Mouse (Mus musculus): Measurements from ENCODE around the gene Hist2h2bb. TPM values are rescaled to one million over a fixed set of nuclear protein-coding genes. Genes with fewer than 3 reads are reported as not detected.
"Not testable (repeated sequence)": the region's sequence is repeated elsewhere in the genome, so short reads cannot be mapped to it uniquely, and the experiment has no call there.

Hist2h2bb gene
- total RNA-seq, 2 experiments from 2014 or later = 306 to 312 TPM

GRCm38 (mm10) chr3:96261623-96262022, 7.9 kb upstream of the Hist2h2bb start:
- DNase-seq = no peak
- intact Hi-C loops (cut with DNase I) = loop anchor here (10.0 kb wide), 1 partner anchor 197 kb away; no protein-coding TSS in a partner anchor

- intact Hi-C loops (cut with DNase I) = loop anchor here (10.0 kb wide), 1 partner anchor 198 kb away; no protein-coding TSS in a partner anchor
- DNase-seq = peak; percentile 81
Observed at GRCm38 (mm10) chr3:96262216-96262875, 7.2 kb upstream of the Hist2h2bb start.

GRCm38 (mm10) chr3:96262979-96263550, 6.5 kb upstream of the Hist2h2bb start, which contains the start of gene Hist2h4:
Gene Hist2h4, minus strand, starts transcription at chr3:96263311.
- peak; percentile 94 for DNase-seq
- intact Hi-C loops (cut with DNase I) = loop anchor here (10.0 kb wide), 1 partner anchor 198 kb away; no protein-coding TSS in a partner anchor

- no peak for DNase-seq
- intact Hi-C loops (cut with DNase I) = loop anchor here (10.0 kb wide), 1 partner anchor 199 kb away; no protein-coding TSS in a partner anchor
Observed at GRCm38 (mm10) chr3:96263558-96264403, 5.8 kb upstream of the Hist2h2bb start.

GRCm38 (mm10) chr3:96264404-96264949, 5.1 kb upstream of the Hist2h2bb start:
- intact Hi-C loops (cut with DNase I) = loop anchor here (10.0 kb wide), 1 partner anchor 200 kb away; no protein-coding TSS in a partner anchor
- no peak for DNase-seq

- intact Hi-C loops (cut with DNase I) = loop anchor here (10.0 kb wide), 1 partner anchor 201 kb away; no protein-coding TSS in a partner anchor
Observed at GRCm38 (mm10) chr3:96266132-96266710, 3.3 kb upstream of the Hist2h2bb start.

GRCm38 (mm10) chr3:96267541-96267940, 2.0 kb upstream of the Hist2h2bb start:
- intact Hi-C loops (cut with DNase I) = loop anchor here (10.0 kb wide), 1 partner anchor 203 kb away; no protein-coding TSS in a partner anchor
- no peak for DNase-seq

More at GRCm38 (mm10) chr3:96266132-96266710, 3.3 kb upstream of the Hist2h2bb start:
- DNase-seq = no peak

- peak; percentile 77 for DNase-seq
- intact Hi-C loops (cut with DNase I) = loop anchor here (10.0 kb wide), 1 partner anchor 203 kb away; no protein-coding TSS in a partner anchor
Observed at GRCm38 (mm10) chr3:96268051-96268775, 1.3 kb upstream of the Hist2h2bb start, which contains the start of gene Hist2h3b. Gene Hist2h3b, plus strand, starts transcription at chr3:96268654.

GRCm38 (mm10) chr3:96268776-96269378, 675 bp upstream of the Hist2h2bb start:
- intact Hi-C loops (cut with DNase I) = loop anchor here (10.0 kb wide), 1 partner anchor 204 kb away; no protein-coding TSS in a partner anchor
- DNase-seq = not testable (repeated sequence)

GRCm38 (mm10) chr3:96273591-96274465, 4.3 kb downstream of the Hist2h2bb start:
- intact Hi-C loops (cut with DNase I) = no loop called here
- DNase-seq = no peak

- intact Hi-C loops (cut with DNase I) = no loop called here
- DNase-seq = peak; percentile 56
Observed at GRCm38 (mm10) chr3:96277428-96277799, 7.9 kb downstream of the Hist2h2bb start.

- intact Hi-C loops (cut with DNase I) = no loop called here
- peak; percentile 95 for DNase-seq
Observed at GRCm38 (mm10) chr3:96277800-96278624, 8.5 kb downstream of the Hist2h2bb start.

GRCm38 (mm10) chr3:96280660-96281059, 11.1 kb downstream of the Hist2h2bb start:
- DNase-seq = no peak
- intact Hi-C loops (cut with DNase I) = no loop called here

- DNase-seq = no peak
- intact Hi-C loops (cut with DNase I) = no loop called here
Observed at GRCm38 (mm10) chr3:96284457-96284856, 14.9 kb downstream of the Hist2h2bb start.

GRCm38 (mm10) chr3:96287334-96287733, 17.8 kb downstream of the Hist2h2bb start:
- DNase-seq = not testable (repeated sequence)
- intact Hi-C loops (cut with DNase I) = loop anchor here (5.0 kb wide), 2 partner anchors 155 to 215 kb away; no protein-coding TSS in a partner anchor

- DNase-seq = no peak
- intact Hi-C loops (cut with DNase I) = loop anchor here (5.0 kb wide), 2 partner anchors 153 to 213 kb away; no protein-coding TSS in a partner anchor
Observed at GRCm38 (mm10) chr3:96289201-96289600, 19.6 kb downstream of the Hist2h2bb start.

- DNase-seq; intact Hi-C loops (cut with DNase I): not testable (repeated sequence)
Observed at GRCm38 (mm10) chr3:96290727-96291126, 21.2 kb downstream of the Hist2h2bb start.

Data from left cerebral cortex, postnatal 4 days (tissue).